Mouse (Mus musculus): ENCODE results near the gene Gm9844.

DNA sequence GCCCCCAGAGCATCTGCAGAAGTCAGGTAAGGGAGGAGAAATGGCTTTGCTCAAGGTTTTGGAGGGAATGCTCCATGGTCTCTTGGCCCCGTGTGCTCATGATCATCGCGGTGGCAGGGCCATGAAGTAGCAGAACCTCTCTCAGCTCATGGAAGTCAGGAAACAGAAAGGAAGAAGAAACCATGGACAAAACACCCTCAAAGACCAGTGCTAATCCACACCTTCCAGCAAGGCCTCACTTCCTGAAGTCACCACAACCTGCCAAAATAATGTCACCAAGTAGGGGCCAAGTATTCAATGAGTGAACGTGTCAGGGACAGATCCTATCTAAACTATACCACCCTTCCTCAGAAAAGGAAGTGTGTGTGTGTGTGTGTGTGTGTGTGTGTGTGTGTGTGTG is 840 bp downstream of the Gm9844 start:
- TF ChIP-seq CTCF (IDR thresholded peaks at IDR 0.05; ENCODE audit: extremely low read depth, insufficient read length, insufficient replicate concordance, low read depth, low read length) (no peak), POLR2A (IDR thresholded peaks at IDR 0.05; ENCODE audit: low read depth, low read length) (no peak)
